Mouse (Mus musculus): ENCODE results near the gene Atm.

GRCm38 (mm10) chr9:53422133-53422896 lies 114.2 kb downstream of the Atm start:
- TF ChIP-seq TAL1 (conservative IDR thresholded peaks at IDR 0.05; ENCODE audit: low read depth, low read length): no peak
- no peak for TF ChIP-seq CTCF (IDR thresholded peaks at IDR 0.05; ENCODE audit: low read depth, low read length)
- TF ChIP-seq GATA1 (IDR thresholded peaks at IDR 0.05; ENCODE audit: borderline replicate concordance, low read length): no peak
- TF ChIP-seq POLR2AphosphoS5 (IDR thresholded peaks at IDR 0.05; ENCODE audit: insufficient replicate concordance, low read depth, low read length): no peak

All from G1E (cell line).